Mouse (Mus musculus) spleen, postnatal 36 days (tissue): ENCODE data around the gene Sema5b.
"Not testable (repeated sequence)": the region's sequence is repeated elsewhere in the genome, so short reads cannot be mapped to it uniquely, and the experiment has no call there.

ENCODE experiments used
- DNase-seq, 2 experiments: peaks; one replicate each; pipeline ENCODE4 v3.0.0; 2022; ENCODE audit warnings: low spot score in 2 of 2, mixed read lengths in 1 of 2

Sema5b gene

GRCm38 (mm10) chr16:35549354-35549753 lies 8.4 kb downstream of the Sema5b start:
- no peak for DNase-seq

- no peak for DNase-seq
Observed at GRCm38 (mm10) chr16:35555596-35556482, 14.9 kb downstream of the Sema5b start.

GRCm38 (mm10) chr16:35557038-35557437 lies 16.1 kb downstream of the Sema5b start:
- no peak for DNase-seq

- no peak for DNase-seq
Observed at GRCm38 (mm10) chr16:35561541-35561940, 20.6 kb downstream of the Sema5b start.

- no peak for DNase-seq
Observed at GRCm38 (mm10) chr16:35564246-35564905, 23.4 kb downstream of the Sema5b start.

- not testable (repeated sequence) for DNase-seq
Observed at GRCm38 (mm10) chr16:35565601-35566000, 24.7 kb downstream of the Sema5b start.

- DNase-seq: no peak
Observed at GRCm38 (mm10) chr16:35568225-35568880, 27.4 kb downstream of the Sema5b start.

GRCm38 (mm10) chr16:35569347-35569746 lies 28.4 kb downstream of the Sema5b start:
- DNase-seq: no peak

- DNase-seq: no peak
Observed at GRCm38 (mm10) chr16:35569758-35570157, 28.8 kb downstream of the Sema5b start.

- no peak for DNase-seq
Observed at GRCm38 (mm10) chr16:35570627-35571026, 29.7 kb downstream of the Sema5b start.

GRCm38 (mm10) chr16:35573586-35573985 lies 32.6 kb downstream of the Sema5b start:
- no peak for DNase-seq

GRCm38 (mm10) chr16:35577181-35577941 lies 36.4 kb downstream of the Sema5b start:
- DNase-seq: no peak

GRCm38 (mm10) chr16:35581299-35581698 lies 40.4 kb downstream of the Sema5b start:
- no peak for DNase-seq

- no peak for DNase-seq
Observed at GRCm38 (mm10) chr16:35583551-35584080, 42.7 kb downstream of the Sema5b start.

- no peak for DNase-seq
Observed at GRCm38 (mm10) chr16:35585126-35585694, 44.3 kb downstream of the Sema5b start.

GRCm38 (mm10) chr16:35587046-35587779 lies 46.3 kb downstream of the Sema5b start:
- DNase-seq: no peak

- DNase-seq: no peak
Observed at GRCm38 (mm10) chr16:35587866-35588465, 47.0 kb downstream of the Sema5b start.

- DNase-seq: no peak
Observed at GRCm38 (mm10) chr16:35588731-35589151, 47.8 kb downstream of the Sema5b start.

GRCm38 (mm10) chr16:35591756-35592155 lies 50.8 kb downstream of the Sema5b start:
- DNase-seq: no peak
